Comparison of ENCODE assay signal across 24 mouse cellular contexts in the genomic region with DNA sequence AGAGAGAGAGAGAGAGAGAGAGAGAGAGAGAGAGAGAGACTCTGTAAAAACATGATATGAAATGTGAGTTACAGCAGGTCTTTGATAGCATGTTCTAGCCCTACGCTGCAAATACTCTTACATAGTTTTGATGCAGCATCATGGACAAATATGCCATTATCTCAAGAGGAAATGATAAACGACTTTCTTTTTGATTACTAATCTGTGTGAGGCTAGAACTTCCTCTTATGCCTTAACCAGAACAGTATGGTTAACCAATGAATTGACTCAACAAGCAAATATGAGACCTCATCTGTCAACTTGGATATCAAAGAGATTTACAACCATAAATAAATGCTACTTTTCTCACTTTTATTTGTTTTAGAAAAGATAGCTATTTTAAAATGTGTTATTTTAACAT.
"Had no signal": no experiment of that assay in that cellular context is flagged by ENCODE, and none has a peak within 500 bp of the region (broad histone marks: within the 10 kb centered on the region; RNA-seq: fewer than 3 reads in every experiment).

No protein-coding gene starts in this region.

- H3K4me3 ChIP-seq: kidney, embryonic 15.5 days; layer of hippocampus, adult 2 months; limb, embryonic 10.5 days; limb, embryonic 13.5 days; liver, embryonic 12.5 days; liver, embryonic 15.5 days; lung, embryonic 15.5 days; midbrain, embryonic 12.5 days; neural tube, embryonic 12.5 days; neural tube, embryonic 15.5 days had no signal

- DNase-seq: kidney, adult 8-10 months; kidney, postnatal 10 days; kidney, postnatal 4 days; layer of hippocampus, adult 9-11 months; liver; lung, adult 18-20 months; lung, postnatal 10 days; lung, postnatal 36 days; right cerebral cortex, adult 18-20 months; right cerebral cortex, postnatal 14 days; right cerebral cortex, postnatal 4 days; thymus, postnatal 36 days had no signal

- H3K4me1 ChIP-seq: kidney, embryonic 15.5 days; limb, embryonic 10.5 days; limb, embryonic 13.5 days; lung, embryonic 15.5 days; midbrain, embryonic 12.5 days; neural tube, embryonic 12.5 days; neural tube, embryonic 15.5 days had no signal

- ATAC-seq: liver, embryonic 12.5 days; midbrain, embryonic 16.5 days had no signal

- H3K4me2 ChIP-seq: kidney, embryonic 15.5 days; limb, embryonic 13.5 days; liver, embryonic 12.5 days; liver, embryonic 15.5 days; lung, embryonic 15.5 days; midbrain, embryonic 12.5 days; neural tube, embryonic 12.5 days; neural tube, embryonic 15.5 days had no signal

- H3K9me3 ChIP-seq: kidney, embryonic 15.5 days; limb, embryonic 10.5 days; limb, embryonic 13.5 days; liver, embryonic 12.5 days; liver, embryonic 15.5 days; lung, embryonic 15.5 days; midbrain, embryonic 12.5 days; neural tube, embryonic 12.5 days; neural tube, embryonic 15.5 days had no signal

- H3K27me3 ChIP-seq: kidney, embryonic 15.5 days; limb, embryonic 13.5 days; liver, embryonic 12.5 days; liver, embryonic 15.5 days; lung, embryonic 15.5 days; midbrain, embryonic 12.5 days; neural tube, embryonic 12.5 days; neural tube, embryonic 15.5 days had no signal

- H3K27ac ChIP-seq: kidney, embryonic 15.5 days; layer of hippocampus, adult 2 months; limb, embryonic 10.5 days; limb, embryonic 13.5 days; liver, embryonic 12.5 days; liver, embryonic 15.5 days; lung, embryonic 15.5 days; midbrain, embryonic 12.5 days; neural tube, embryonic 12.5 days; neural tube, embryonic 15.5 days; stomach, postnatal 0 days had no signal

- H3K9ac ChIP-seq: kidney, embryonic 15.5 days; limb, embryonic 13.5 days; liver, embryonic 12.5 days; liver, embryonic 15.5 days; lung, embryonic 15.5 days; midbrain, embryonic 12.5 days; neural tube, embryonic 12.5 days; neural tube, embryonic 15.5 days had no signal

- H3K36me3 ChIP-seq: kidney, embryonic 15.5 days; limb, embryonic 10.5 days; limb, embryonic 13.5 days; liver, embryonic 12.5 days; liver, embryonic 15.5 days; lung, embryonic 15.5 days; midbrain, embryonic 12.5 days; neural tube, embryonic 12.5 days; neural tube, embryonic 15.5 days had no signal
